Mouse (Mus musculus) duodenum, adult 2 months (tissue): Measurements from ENCODE around the gene Gm15217. TPM values are rescaled to one million over a fixed set of nuclear protein-coding genes. Genes with fewer than 3 reads are reported as not detected.

Experiments
- polyA plus RNA-seq: library from polyadenylated mRNA; depleted of rRNA; stranded (reverse); fragments of >200 nt; gene quantifications from 2 replicates; pipeline ENCODE4 v1.2.3, GENCODE M21; 2012; ENCODE audit warnings: low replicate concordance; rRNA removed

Gene Gm15217
- polyA plus RNA-seq, result not detected in 2 replicates

DNA sequence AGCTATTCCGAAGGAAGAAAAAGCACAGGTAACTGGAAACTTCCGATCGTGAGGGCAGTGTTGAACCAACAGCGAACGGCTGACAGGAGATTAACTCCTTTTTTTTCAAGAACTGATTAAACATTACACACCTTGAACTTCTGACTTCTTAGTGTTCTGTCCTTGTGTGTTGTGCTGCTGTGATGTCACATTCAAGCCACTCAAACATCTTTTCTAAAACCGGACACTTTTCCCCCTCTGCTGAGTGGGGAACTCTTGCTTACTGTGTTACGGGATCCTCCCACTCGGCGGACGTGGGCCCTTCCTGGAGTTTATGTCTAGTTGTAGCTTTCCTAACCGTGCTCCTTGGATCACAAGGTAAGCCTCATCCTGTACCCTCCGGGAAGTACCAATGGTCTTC lies at the start of gene Gm15217:
TSS of gene Gm15217 (plus strand) at position 130 of the 400 bp plus-strand sequence.

GRCm38 (mm10) chr14:46390249-46390775 lies 11.1 kb downstream of the Gm15217 start, which contains the start of gene Bmp4:
Bmp4 (minus strand) TSS chr14:46390669.

Other genes with a start within 250 kb of the Gm15217 start
- 35.6 and 47.2 TPM in 2 replicates for gene Bmp4, start 11.3 kb downstream of the Gm15217 start, polyA plus RNA-seq